Mouse (Mus musculus) lung, postnatal 25 days (tissue): ENCODE results near the gene Adrb1.
"Not testable (repeated sequence)": the region's sequence is repeated elsewhere in the genome, so short reads cannot be mapped to it uniquely, and the experiment has no call there.

Source experiments
- DNase-seq: peaks from one replicate; pipeline ENCODE4 v3.0.0; 2022; ENCODE audit warnings: low spot score

The Adrb1 gene

GRCm38 (mm10) chr19:56749343-56749742, 27.3 kb downstream of the Adrb1 start:
- DNase-seq: no peak

DNA sequence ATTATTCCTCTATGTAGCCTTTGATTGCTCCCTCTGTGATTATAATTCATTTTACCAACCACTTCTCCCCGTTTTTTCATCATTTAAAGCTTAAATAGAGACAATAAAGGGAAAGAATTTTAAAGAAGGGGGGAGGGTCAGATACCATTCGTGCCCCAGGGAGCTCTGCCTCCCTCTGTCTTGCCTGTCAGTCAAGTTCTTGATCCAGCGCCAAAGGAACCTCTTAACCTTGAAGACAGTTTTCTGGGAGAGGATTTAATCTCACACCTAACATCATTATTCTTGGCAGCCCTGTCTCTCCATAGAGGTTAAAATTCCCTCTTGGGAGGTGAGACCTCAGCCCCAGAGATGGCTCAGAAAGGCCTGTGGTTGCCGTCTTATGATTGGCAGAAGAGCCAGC, 28.7 kb downstream of the Adrb1 start:
- DNase-seq: no peak

- not testable (repeated sequence) for DNase-seq
These were observed 32.5 kb downstream of the Adrb1 start for GRCm38 (mm10) chr19:56754456-56754855.

DNA sequence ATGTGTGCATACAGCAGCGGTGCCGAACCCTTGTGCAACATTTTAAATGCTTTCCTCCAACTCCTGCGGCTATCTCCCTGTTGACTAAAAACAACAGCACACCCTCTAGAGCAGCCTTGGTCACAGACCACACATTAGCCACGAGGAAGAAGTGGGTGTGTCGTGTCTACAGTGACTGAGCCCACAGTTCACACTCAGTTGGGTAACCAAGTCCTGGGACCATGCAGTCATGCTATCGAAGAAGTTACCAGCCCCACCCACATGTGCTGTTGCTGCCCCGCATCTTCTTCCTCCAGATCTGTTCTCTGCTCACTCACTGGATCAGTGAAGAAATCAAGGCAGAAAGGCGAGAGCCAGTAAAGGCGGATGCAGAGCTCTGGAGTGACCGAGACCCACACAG, 34.4 kb downstream of the Adrb1 start:
- no peak for DNase-seq

DNA sequence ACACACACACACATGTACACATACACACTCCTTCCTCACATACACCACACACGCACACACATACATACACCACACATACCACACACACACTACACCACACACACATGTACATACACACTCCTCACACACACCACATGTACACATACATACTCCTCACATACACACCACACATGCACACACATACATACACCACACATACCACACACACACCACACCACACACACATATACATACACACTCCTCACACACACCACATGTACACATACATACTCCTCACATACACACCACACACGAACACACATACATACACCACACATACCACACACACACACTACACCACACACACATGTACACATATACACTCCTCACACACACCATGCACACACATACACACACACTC, 36.3 kb downstream of the Adrb1 start:
- no peak for DNase-seq

GRCm38 (mm10) chr19:56759740-56760139, 37.7 kb downstream of the Adrb1 start:
- no peak for DNase-seq

- DNase-seq: no peak
These were observed 38.4 kb downstream of the Adrb1 start for GRCm38 (mm10) chr19:56760306-56760940.

GRCm38 (mm10) chr19:56761096-56761495, 39.1 kb downstream of the Adrb1 start:
- no peak for DNase-seq

DNA sequence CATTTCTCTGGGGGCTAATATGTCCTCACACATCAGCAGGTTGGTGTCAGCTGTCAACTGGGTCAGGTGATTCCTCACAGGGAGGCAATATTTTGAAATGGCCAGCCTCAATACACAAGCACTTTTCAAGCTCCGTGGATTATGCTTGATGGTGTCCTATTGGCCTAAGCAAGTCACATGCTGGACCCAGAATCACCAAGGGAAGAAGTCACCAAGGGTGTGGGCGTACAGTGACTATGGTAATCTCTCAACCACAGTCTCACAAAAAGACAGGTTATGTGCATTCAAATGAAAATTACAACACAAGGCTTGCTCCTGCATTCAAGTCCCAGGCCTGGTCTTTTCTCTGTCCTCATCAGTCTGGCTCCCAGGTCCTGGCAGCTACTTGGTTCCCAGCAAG, 39.7 kb downstream of the Adrb1 start:
- no peak for DNase-seq

DNA sequence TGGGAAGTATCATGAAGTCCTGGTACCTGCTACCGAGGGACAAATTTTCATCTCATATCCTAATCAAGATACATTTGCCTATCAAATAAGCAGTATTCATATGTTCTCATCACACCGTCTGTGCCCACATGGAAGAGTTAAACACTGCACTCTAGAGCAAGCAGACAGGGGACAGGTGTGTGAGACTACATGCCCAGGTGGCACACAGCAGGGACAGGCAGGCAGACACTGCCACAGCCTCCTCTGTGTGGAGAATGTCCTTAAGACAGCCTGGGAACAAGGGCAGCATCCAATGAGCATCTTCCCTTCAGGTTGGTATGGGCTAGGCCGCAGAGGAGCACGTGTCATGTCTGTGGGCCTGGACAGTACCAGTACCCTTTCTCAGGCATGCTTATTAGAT, 40.7 kb downstream of the Adrb1 start:
- no peak for DNase-seq

DNA sequence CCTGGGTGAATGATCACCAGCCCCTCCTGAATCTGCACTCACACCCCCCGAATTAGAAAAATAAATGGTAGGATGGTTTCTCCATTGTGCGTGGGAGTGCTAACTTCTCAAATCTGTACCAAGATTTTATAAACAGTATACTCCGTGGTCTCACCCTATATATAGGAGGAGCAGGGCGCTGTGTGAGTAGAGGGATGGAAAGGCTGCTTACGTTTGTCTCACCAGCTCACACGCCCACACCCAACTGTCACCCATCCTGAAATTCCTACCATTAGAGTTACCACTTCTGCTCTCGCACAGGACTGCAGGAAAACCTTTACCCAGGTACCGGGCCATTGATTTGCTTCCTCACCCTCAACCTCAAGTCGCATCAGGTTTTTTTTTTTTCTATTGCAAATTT, 47.0 kb downstream of the Adrb1 start:
- no peak for DNase-seq

DNA sequence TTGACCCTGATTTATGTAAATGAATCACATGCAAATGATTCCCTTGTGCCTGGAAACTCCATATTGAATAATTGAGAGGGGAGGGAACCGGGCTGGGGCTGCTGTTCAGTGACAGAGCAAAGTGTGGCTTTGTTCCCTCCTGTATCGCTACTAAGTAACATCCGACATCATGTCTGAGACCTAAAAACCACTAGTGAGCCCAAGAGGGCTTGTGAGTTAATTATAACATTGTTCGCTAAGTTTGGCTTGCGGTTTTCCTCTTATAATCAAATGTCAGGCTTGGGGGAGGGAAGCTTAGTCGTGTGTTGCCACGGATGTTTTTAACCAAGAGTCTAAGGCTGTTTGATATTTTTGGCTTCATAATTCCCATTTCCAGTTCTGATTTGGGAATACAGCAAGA, 50.2 kb downstream of the Adrb1 start:
- DNase-seq: no peak

- no peak for DNase-seq
These were observed 51.5 kb downstream of the Adrb1 start for GRCm38 (mm10) chr19:56773393-56773971.

DNA sequence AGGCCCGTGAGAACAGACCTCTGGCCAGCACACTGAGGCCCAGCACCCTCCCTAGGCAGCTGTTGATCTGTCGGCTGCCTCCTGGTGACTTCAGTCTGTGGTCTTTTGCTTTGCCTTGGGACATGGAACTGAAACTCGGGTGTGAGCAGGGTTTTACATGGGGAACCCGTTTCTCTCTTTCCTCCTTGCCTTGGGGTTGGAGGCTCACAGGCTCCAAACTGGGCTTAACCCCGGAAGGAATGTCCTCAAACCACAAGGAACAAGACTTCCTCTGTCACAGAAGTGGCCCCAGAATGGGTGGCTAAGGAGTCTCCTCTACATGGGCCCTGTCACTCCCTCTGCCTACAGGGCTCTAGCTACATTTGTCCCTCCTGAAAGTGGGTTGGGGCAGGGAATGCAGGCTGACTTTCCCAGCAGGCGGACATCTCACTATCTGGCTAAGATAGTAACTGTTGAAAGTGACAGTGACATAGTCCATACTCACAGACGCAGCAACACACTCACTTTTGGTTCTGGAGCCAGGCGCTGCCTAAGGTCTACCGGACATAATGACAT, 52.5 kb downstream of the Adrb1 start:
- DNase-seq: peak; percentile 50

DNA sequence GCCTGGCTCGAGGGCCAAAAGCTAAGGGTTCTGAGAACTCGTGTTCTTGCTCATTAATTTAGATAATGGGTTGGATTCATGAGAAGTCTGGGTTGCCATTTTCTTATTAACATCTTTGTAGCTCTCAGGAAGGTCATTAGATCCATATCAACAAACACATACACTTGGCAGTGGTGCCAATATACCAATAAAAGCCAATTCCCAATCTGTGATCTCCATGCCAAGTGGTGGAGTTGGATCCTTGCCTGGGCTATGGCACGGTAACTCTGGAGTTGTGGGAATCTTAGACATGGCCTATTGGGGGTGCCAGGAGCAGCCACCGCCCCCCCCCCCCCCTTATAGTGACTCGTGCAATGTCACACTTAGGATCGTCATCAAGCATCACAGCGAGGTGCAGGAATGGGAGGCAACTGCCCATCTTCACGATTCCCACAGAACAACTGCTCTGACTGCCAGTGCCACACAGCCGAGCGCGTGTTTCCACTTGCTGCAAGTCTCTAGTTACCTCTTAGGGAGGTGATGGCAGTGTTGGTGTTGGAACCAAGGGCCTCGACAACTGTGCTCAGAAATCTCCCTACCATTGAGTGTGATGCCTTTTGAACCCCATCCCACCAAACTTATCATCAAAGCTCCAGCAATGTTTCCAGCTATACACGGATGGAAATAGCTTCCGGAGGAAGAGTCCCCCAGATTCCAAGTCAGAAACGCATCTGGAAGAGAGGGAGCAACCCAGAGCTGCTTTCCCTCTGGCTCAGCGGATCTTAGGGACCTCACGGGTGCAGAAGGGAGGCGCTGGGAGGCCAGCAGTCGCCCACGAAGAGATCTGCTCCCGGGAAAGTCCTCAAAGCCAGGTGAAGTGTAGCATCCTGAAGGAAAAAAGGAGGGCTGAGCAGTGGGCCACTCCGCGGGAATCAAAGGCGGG, 53.2 kb downstream of the Adrb1 start:
- DNase-seq: no peak

DNA sequence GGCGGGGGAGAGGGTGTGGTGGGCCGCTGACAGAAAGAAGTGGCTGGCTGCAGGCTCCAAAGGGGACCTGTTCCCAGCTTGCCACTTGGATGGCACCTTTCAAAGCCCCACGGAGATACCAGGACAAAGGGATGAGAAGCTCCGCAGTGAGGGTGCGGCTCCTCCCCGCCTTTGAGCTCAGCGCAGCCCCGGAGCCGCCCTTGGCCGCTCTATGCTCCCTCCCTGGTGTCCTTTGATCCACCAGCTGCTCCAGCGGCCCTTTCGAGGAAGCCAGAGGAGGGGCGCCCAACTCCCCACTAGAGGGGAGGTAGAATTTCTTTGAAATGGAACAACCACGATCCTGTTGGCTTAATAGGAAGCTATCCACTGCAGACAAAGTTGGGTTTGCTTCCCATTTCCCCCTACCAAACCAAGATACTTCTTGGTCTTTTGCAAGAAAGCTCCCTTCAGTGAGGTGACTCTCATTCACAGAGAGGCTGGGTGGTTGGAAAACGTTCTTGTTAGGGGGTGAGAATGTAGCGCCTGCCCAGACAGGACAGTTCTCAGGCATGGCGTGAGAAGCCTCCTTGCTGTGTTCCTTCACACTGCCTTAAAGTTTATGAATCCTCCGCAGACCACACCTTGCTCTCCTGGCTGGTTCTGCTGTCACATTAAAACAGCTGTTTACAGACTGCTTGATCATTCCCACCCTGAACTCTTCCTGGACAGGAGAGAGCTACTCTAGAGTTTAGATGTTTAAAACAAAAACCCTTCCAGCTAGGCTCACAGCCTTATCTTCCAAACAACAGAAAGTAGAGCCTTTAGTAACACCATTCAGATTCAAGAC, 54.1 kb downstream of the Adrb1 start:
- no peak for DNase-seq

GRCm38 (mm10) chr19:56776719-56777382, 54.9 kb downstream of the Adrb1 start:
- peak; percentile 77 for DNase-seq

- not testable (repeated sequence) for DNase-seq
These were observed 56.5 kb downstream of the Adrb1 start for GRCm38 (mm10) chr19:56778532-56778931.
